Mouse (Mus musculus) spleen, adult 2 months (tissue): ENCODE measurements around the gene Nfrkb.

Experiments used
- CTCF ChIP-seq: fragments of 200-500 bp; IDR thresholded peaks from 2 replicates; pipeline ENCODE4 v1.5.1; 2011; ENCODE audit warnings: mild to moderate bottlenecking, inconsistent platforms; ENCODE audit not compliant: insufficient read depth, insufficient read length, insufficient replicate concordance; ENCODE audit errors: extremely low read depth
- POLR2A ChIP-seq: fragments of 200-500 bp; IDR thresholded peaks from 2 replicates; pipeline ENCODE4 v1.6.1; 2011; ENCODE audit warnings: low read depth, low read length, inconsistent platforms

- TF ChIP-seq CTCF (no peak), POLR2A (no peak)
Observed at GRCm38 (mm10) chr9:31430011-31430410, 44.0 kb downstream of the Nfrkb start.
